Mouse (Mus musculus) cerebellum, adult 2 months (tissue): ENCODE measurements around the gene Il10rb.

Source experiments
- CTCF ChIP-seq: fragments of 200-500 bp; IDR thresholded peaks from 2 replicates; pipeline ENCODE4 v1.5.1; 2011; ENCODE audit warnings: low read depth, mild to moderate bottlenecking, control low read depth, low read length, moderate library complexity, borderline replicate concordance; ENCODE audit not compliant: insufficient read depth
- POLR2A ChIP-seq: fragments of 200-500 bp; IDR thresholded peaks from 2 replicates; pipeline ENCODE4 v1.6.1; 2011; ENCODE audit warnings: low read length, control low read depth, borderline replicate concordance; ENCODE audit not compliant: insufficient read depth

DNA sequence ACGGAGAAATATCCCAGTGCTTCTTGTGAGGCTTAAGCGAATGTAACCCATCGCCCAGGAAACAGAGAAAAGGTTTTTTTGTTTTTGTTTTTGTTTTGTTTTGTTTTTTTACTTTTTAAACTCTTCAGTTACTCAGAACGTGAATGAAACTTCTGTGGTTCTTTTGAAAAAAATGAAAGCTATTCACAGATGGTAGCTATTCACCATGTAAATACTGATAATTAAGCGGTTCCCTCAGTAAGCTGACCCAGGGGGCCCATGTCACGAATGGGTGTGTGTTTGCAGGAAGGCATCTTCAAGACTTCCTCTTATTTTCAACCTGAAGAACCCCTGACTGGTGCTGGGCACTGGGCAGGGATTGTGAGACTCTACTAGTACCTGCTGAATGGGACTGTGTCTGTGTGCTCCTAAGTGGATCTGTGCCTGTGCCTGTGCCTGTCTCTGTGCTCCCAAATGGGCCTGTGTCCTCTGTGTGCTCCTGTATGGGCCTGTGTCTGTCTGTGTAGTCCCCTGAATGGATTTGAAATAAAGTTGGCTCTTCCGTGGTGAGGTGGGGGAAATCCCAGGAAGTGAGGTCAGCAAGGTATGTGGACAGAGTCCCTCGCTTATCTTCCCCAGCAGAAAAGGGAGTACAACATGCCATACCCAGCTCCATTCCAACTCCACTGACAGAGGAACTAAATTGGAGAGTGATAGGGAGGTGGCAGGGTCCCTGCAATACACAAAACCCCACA lies 41.0 kb downstream of the Il10rb start:
- TF ChIP-seq POLR2A (no peak), CTCF (no peak)
